Mouse (Mus musculus) embryonic fibroblast, embryonic 13.5 days (primary cell): ENCODE data around the gene Wdfy2.

Experiments
- CTCF ChIP-seq: IDR thresholded peaks from 2 replicates; pipeline ENCODE4 v1.5.1; 2011; ENCODE audit warnings: mild to moderate bottlenecking, control low read depth, low read length, moderate library complexity, borderline replicate concordance; ENCODE audit not compliant: insufficient read depth
- POLR2A ChIP-seq: IDR thresholded peaks from 2 replicates; pipeline ENCODE4 v1.6.1; 2011; ENCODE audit warnings: low read depth, mild to moderate bottlenecking, control low read depth, low read length, moderate library complexity

GRCm38 (mm10) chr14:62864254-62864653, 26.8 kb downstream of the Wdfy2 start:
- no peak for TF ChIP-seq POLR2A
- TF ChIP-seq CTCF, result no peak
